Mouse (Mus musculus): ENCODE results near the gene Plvap.

Gene Plvap

DNA sequence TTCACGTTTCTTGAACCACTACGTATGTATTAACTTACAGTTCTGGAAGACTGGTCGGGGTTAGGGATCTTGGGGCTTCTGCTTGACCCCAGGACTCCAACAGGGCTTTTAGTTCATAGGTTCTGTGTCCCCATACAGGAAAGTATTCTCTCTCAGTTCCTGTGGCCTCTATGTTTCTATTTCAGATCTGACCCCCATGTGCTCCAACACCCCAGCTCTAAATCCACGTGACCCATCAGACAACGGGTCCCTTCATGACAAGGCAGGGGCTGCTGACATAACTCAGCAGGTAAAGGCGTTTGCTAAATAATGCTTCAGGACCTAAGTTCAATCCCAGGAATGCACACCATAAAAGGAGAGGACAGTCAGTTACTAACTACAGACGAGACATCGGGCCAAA lies 45.8 kb downstream of the Plvap start:
- no peak for DNase-seq (ENCODE audit: low spot score in 2 of 2)

- peak; percentile 97 to 100 for DNase-seq (ENCODE audit: low spot score in 2 of 2)
Measured at GRCm38 (mm10) chr8:71464513-71465500, 46.7 kb downstream of the Plvap start, which contains the start of gene Mrpl34. Mrpl34 (plus strand) TSS chr8:71464959.

GRCm38 (mm10) chr8:71463188-71464033 lies 48.1 kb downstream of the Plvap start, which contains the start of gene Abhd8:
Abhd8 (minus strand) TSS chr8:71463655.
- DNase-seq (ENCODE audit: low spot score in 2 of 2), result peak; percentile 99

- peak; percentile 68 to 72 for DNase-seq (ENCODE audit: low spot score in 2 of 2)
Measured at GRCm38 (mm10) chr8:71462786-71463185, 48.8 kb downstream of the Plvap start.

- DNase-seq (ENCODE audit: low spot score in 2 of 2), result no peak
Measured at GRCm38 (mm10) chr8:71462191-71462590, 49.4 kb downstream of the Plvap start.

DNA sequence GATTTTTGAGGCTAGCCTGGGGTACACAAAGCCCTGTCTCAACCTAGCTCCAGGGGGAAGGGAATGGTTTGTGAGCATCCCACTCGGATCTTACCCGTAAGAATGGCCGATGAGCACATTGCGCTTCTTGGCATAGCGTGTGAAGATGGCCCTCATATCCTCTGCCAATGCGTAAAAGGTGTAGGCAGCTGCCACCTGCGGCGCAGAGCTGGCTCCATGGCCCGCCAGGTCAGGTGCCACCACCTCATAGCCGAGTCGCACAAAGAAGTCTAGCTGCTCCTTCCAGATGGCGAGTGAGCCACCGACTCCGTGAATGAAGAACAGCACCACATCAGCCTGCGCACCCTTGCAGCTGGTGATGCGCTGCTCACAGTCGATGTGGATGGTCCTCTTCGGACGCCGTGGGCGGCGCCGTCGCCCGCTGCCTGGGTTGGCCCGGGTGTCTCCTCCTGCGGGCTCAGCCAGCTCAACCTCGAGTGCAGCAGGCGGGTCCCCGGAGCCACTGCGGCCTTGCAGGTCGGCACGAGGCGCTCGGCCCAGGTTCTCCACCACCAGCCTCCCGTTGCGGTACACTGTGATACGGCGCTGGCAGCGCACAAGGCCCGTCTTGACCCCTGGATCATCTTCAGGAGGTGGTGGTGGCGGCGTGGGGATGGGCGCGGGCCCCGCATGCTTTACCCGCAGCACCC lies 50.3 kb downstream of the Plvap start:
- DNase-seq (ENCODE audit: low spot score in 2 of 2), result no peak

DNA sequence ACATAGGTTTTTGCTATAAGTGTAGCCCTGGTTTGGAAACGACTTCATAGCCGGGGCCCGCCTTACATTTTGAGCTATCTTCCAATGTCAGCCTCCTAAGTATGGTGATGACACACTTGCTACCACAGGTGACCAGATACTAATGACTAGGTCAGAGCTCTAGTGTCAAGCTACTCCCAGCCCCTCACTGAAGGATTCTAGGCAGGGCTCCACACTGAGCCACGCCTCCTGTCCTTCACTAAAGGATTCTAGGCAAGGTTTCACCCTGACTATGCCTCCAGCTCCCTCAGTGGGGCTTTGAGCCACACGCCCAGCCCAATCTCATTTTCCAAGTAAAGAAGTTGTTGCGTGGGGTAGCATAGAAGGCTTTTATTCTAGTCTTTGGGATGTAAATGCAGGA lies 50.8 kb downstream of the Plvap start:
- no peak for DNase-seq (ENCODE audit: low spot score in 2 of 2)

- DNase-seq (ENCODE audit: low spot score in 2 of 2), result no peak
Measured at GRCm38 (mm10) chr8:71457659-71458270, 53.8 kb downstream of the Plvap start.

GRCm38 (mm10) chr8:71456906-71457305 lies 54.6 kb downstream of the Plvap start:
- no peak for DNase-seq (ENCODE audit: low spot score in 2 of 2)

GRCm38 (mm10) chr8:71454668-71455067 lies 56.9 kb downstream of the Plvap start:
- DNase-seq (ENCODE audit: low spot score in 2 of 2), result no peak

GRCm38 (mm10) chr8:71452669-71453068 lies 58.9 kb downstream of the Plvap start:
- no peak for DNase-seq (ENCODE audit: low spot score in 2 of 2)

- DNase-seq (ENCODE audit: low spot score in 2 of 2), result no peak
Measured at GRCm38 (mm10) chr8:71451777-71452176, 59.8 kb downstream of the Plvap start.

- DNase-seq (ENCODE audit: low spot score in 2 of 2), result no peak
Measured at GRCm38 (mm10) chr8:71451337-71451736, 60.2 kb downstream of the Plvap start.

Measured in frontal cortex, postnatal 36 days (tissue).